Mouse (Mus musculus) CD4-positive helper T cell, adult 2 months (primary cell): ENCODE measurements around the gene Stn1.
A peak's percentile ranks its signal among the peaks of the same experiment; 100 is the strongest.

Experiments
- DNase-seq: peaks from one replicate; pipeline ENCODE4 v3.0.0-alpha.2; 2012; ENCODE audit warnings: low read depth, missing footprints, low spot score

Gene Stn1

GRCm38 (mm10) chr19:47545055-47545454 is 7.7 kb upstream of the Stn1 start:
- no peak for DNase-seq

DNA sequence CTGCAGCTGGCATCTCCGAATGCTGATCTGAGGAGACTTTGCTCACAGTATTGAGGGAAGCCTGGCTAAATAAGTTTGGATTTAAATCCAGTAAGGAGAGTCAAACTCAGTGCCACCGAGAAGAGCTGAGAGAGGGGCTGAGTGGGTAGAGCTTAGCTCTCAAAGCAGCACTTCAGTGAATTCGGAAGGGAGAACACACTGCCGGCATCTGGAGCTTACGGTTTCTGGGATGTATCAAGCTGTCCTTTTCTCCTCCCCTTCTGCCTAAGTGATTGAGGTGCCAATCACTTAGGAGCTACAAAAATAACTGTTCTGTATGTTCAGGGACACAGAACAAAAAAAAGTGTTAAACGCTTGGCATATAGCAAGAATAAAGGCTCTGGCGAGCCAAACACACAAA is 5.1 kb upstream of the Stn1 start:
- DNase-seq, result no peak

- DNase-seq, result peak; percentile 30
These were observed 1.5 kb upstream of the Stn1 start for GRCm38 (mm10) chr19:47538801-47539200.

DNA sequence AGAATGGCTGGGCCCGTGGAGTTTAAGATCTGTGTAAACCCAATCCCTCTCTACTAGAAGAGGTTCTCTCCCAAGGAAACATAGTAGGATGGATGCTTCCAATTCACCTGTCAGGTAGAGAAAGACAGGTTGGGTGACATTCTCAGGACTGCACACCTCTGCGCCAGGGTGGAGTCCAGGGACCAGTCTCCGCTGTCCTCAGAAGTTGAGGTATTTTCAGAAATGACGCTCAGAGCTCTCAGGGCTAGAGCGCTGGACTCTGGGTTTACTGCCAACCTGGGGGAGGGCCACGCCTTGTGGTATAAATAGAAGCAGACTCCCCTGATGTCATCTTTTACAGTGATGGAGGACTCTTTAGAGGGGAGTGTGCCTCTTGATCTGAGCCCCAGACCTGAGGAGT is 572 bp upstream of the Stn1 start:
- no peak for DNase-seq

GRCm38 (mm10) chr19:47536521-47537299 is 597 bp downstream of the Stn1 start:
- DNase-seq, result peak; percentile 95

- no peak for DNase-seq
These were observed 3.2 kb downstream of the Stn1 start for GRCm38 (mm10) chr19:47534131-47534530.

- peak; percentile 25 for DNase-seq
These were observed 4.9 kb downstream of the Stn1 start for GRCm38 (mm10) chr19:47532449-47532848.

GRCm38 (mm10) chr19:47531309-47531708 is 6.0 kb downstream of the Stn1 start:
- no peak for DNase-seq

DNA sequence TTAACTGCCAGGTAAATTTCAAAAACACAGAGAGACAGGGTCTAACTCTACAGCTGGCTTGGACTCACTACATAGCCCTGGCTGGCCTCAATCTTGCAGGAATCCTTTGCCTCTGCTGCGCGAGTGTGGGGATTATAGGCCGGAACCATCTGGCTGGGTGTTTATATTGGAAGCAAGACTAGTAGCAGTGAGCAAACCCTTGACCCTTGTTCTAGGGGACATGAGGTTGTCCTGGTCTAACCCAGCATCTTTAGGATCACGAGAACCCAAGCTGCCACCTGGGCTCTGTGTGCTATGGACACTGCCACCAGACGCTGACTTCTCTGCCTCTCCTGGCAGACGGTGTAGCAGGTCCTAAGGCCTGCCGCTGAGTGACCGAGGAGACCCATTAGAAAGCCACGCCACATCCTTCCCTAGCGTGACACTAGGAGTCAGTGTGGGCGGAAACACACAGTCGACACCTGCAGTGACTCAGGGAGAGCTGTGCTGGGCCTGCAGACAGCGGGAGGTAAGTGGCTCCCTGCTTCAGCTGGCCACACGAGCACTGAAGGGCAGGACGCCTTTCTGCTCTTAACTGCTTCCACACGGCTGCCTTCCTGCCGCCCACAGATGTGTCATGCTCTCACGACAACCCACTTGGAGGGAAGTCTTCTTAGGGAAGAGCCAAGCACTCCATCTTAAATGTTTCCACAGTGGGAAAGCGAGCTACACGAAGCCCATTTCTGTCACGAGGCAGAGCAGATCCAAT is 10.9 kb downstream of the Stn1 start:
- DNase-seq, result peak; percentile 17

DNA sequence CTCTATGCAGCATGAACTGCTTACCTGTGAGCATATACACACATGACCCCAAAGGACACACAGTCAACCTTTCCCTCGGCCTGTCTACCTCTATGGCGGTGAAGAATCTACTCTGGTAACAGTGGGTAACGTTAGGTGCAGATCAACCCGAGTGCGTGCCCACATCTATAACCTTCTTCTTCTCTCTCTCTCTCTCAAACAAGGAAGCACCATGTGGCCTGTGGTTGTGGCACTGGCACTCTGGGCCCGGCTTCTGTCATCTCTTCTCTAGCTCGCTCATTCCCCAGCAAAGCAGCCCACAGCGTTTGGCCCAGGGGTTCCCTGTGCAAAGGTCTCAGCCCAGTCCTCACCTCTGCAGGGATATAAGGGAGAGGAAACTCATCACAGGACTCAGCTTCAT is 12.4 kb downstream of the Stn1 start:
- DNase-seq, result no peak

DNA sequence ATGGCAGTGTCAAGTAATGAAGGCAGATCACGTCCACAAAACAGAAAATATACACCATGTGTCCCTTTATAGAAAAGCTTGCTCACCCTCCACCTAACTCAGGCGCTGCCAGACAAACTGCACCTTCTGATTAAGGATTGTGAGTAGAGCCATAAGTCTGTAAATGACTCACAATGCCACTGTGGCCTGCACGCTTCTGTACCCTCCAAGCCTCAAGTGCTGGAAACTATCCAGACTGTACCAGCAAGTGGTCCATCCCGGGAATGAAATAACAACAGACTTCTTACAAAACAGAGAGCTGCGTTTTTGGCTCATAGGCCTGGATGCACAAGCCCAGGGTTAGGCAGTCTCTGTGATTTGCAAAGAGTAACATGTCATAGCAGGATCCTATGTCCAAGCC is 15.9 kb downstream of the Stn1 start:
- no peak for DNase-seq

DNA sequence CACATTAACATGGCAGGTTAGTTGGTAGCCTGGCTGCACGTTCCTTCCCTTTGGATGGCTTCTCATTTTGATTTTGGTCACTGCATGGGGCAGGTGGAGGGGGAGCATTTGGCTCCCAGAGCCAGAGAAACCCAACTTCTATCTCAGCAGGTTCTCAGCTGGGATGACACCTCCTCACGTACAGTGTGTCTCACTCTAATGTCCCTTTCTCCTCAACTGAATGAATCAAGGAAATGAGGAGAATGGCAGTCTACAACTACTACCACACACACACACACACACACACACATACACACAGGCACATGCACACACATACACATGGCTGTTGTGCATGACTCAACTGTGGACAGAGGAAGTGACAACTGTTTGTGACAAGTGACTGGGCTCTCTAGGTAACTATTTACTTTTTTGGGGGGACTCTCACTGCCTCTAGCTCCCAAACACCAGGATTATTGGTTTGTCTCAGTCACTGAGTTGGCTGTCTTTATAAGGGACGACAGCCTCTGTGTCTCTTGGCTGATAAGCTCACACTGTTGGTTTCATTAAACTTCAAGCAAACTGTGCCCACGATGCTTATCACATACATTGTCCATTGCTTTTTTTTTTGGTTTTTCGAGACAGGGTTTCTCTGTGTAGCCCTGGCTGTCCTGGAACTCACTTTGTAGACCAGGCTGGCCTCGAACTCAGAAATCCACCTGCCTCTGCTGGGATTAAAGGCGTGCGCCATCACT is 18.0 kb downstream of the Stn1 start:
- no peak for DNase-seq

- no peak for DNase-seq
These were observed 18.7 kb downstream of the Stn1 start for GRCm38 (mm10) chr19:47518475-47519162.

GRCm38 (mm10) chr19:47517570-47517969 is 19.7 kb downstream of the Stn1 start:
- DNase-seq, result no peak

DNA sequence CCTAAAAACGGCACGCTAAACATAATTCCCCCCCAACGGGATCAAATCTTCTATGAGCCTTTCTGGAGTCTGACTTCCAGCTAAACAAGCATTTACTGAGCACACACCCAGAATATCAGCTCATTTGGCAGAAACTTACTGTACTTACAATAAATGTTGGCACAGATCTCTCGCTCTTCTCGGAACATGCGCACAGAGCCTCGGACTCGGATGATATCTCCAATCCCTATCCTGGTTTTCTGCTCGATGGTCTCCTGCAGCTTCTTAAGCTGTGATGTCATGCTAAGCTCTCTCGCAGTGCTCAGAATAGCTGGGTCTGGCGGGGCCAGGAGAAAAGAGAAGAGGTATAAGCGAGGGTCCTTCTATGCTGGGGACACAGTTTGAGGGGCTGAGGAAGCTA is 20.4 kb downstream of the Stn1 start:
- no peak for DNase-seq

GRCm38 (mm10) chr19:47515091-47515490 is 22.2 kb downstream of the Stn1 start:
- DNase-seq, result no peak

GRCm38 (mm10) chr19:47513618-47513897 is 23.7 kb downstream of the Stn1 start:
- DNase-seq, result no peak

DNA sequence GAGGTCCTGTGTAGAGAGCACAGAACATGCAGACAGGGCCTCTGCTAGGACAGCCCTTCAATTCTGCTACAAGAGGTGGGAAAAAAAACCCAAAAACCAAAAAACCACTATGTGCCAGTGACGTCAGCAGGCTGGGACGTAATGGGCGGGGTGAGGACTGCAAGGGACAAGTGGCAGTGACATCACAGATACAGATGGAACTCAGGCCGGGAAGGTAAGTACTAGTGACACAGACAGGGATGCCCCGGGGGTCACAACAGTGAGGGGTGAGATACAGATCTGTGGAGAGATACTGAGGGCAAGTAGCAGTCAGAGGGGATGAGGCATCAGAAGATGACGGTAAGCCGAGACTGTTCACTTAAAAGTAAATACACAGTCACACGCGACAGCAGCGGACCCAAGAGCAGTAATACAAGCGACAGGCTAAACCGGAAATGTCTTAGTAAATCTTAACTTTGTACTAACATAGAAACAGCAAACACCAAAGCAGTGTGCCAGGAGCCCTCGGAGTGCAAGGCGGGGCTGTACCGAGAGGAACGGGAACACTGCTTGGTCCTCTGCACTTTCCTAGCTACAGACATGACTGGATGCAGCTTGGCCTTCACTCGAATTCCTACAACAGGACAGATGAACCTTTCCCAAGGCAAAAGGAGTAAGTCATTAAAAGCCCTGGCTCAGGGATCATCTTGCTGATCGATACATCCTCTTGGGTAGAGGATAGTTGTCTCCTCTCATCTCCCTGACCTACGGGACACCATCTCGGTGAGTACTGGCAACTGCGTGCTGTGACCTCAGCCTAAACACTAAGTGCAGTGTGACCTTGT is 24.3 kb downstream of the Stn1 start:
- DNase-seq, result peak; percentile 84

GRCm38 (mm10) chr19:47511958-47512357 is 25.3 kb downstream of the Stn1 start:
- DNase-seq, result no peak

GRCm38 (mm10) chr19:47511294-47511675 is 26.0 kb downstream of the Stn1 start:
- peak; percentile 85 for DNase-seq
